Mouse (Mus musculus) limb, embryonic 13.5 days (tissue): ENCODE results near the gene Twf2. TPM values are rescaled to one million over a fixed set of nuclear protein-coding genes. Genes with fewer than 3 reads are reported as not detected.

Source experiments
- ATAC-seq: fragments of 200-750 bp; cut with Nextera tagmentation; 2 replicates; pipeline ENCODE4 v1.8.0; 2017; ENCODE audit warnings: low read depth, moderate number of reproducible peaks, moderate TSS enrichment; ENCODE audit not compliant: low FRiP score
- H3K27ac ChIP-seq: fragments of 300-500 bp; sonication (generic); 2 replicates; pipeline ENCODE4 v1.5.1; 2015; ENCODE audit warnings: inconsistent platforms, mild to moderate bottlenecking, moderate library complexity
- H3K27me3 ChIP-seq: fragments of 300-500 bp; sonication (generic); 2 replicates; pipeline ENCODE4 v1.6.1; 2015; ENCODE audit warnings: mild to moderate bottlenecking, inconsistent platforms
- H3K36me3 ChIP-seq: fragments of 300-500 bp; sonication (generic); 2 replicates; pipeline ENCODE4 v1.6.1; 2015; ENCODE audit warnings: inconsistent platforms, mild to moderate bottlenecking, moderate library complexity
- H3K4me1 ChIP-seq: fragments of 300-500 bp; sonication (generic); 2 replicates; pipeline ENCODE4 v1.6.1; 2015; ENCODE audit warnings: inconsistent platforms
- H3K4me2 ChIP-seq: fragments of 300-500 bp; sonication (generic); replicated peaks from 2 replicates; pipeline ENCODE4 v1.6.1; 2015; ENCODE audit warnings: inconsistent platforms, mild to moderate bottlenecking, moderate library complexity
- H3K4me3 ChIP-seq: fragments of 300-500 bp; sonication (generic); 2 replicates; pipeline ENCODE4 v1.5.1; 2015; ENCODE audit warnings: moderate library complexity, mild to moderate bottlenecking, inconsistent platforms
- H3K9ac ChIP-seq: fragments of 300-500 bp; sonication (generic); 2 replicates; pipeline ENCODE4 v1.6.1; 2015; ENCODE audit warnings: mild to moderate bottlenecking, inconsistent platforms
- H3K9me3 ChIP-seq: fragments of 300-500 bp; sonication (generic); 2 replicates; pipeline ENCODE4 v1.6.1; 2016; ENCODE audit warnings: inconsistent platforms
- WGBS: fragments of 180-500 bp; shearing (Covaris S2); methylation state at CpG from one replicate; pipeline ENCODE4 v1.1.7; 2015; 5-methylcytosine and 5-hydroxymethylcytosine counted together
- polyA plus RNA-seq: library from polyadenylated mRNA; unstranded; fragments of >200 nt; fragmentation: Nextera tagmentation; extraction: Ambion mirVana; gene quantifications from 2 replicates; pipeline ENCODE4 v1.2.1, GENCODE M21; 2015

Gene Twf2
- polyA plus RNA-seq, 1 experiment from 2014 or later = 59.1 TPM

DNA sequence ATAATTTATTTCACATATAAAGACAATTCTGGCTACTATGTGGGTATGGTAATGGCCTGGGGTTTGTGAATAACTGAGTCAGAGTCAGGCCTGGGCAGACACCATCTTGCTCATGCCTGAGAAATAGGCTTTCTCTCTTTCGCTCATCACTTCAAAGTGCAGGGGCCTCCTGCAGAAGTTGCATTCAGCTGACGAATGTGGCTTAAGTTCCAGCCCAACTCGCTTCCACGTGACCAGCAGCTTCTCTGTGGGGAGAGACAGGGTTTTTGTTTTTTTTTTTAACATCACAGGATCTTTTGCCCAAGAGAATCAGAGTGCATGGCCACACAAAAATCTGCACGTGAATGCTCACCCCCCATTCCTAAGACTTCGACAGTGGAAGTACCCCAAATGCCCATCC is 31.0 kb downstream of the Twf2 start:
- Histone ChIP-seq H3K9me3 (no peaks in the 10 kb centered on the region), H3K27me3 (no peaks in the 10 kb centered on the region), H3K36me3 (peaks cover 71% of the 10 kb centered on the region), H3K4me1 (no peaks in the 10 kb centered on the region), H3K4me3 (no peak overlapping the region), H3K9ac (no peak overlapping the region), H3K27ac (no peak overlapping the region), H3K4me2 (no peak overlapping the region)
- ATAC-seq = no peak
- 76% methylated on average over 6 of the region's 6 CpGs for WGBS

DNA sequence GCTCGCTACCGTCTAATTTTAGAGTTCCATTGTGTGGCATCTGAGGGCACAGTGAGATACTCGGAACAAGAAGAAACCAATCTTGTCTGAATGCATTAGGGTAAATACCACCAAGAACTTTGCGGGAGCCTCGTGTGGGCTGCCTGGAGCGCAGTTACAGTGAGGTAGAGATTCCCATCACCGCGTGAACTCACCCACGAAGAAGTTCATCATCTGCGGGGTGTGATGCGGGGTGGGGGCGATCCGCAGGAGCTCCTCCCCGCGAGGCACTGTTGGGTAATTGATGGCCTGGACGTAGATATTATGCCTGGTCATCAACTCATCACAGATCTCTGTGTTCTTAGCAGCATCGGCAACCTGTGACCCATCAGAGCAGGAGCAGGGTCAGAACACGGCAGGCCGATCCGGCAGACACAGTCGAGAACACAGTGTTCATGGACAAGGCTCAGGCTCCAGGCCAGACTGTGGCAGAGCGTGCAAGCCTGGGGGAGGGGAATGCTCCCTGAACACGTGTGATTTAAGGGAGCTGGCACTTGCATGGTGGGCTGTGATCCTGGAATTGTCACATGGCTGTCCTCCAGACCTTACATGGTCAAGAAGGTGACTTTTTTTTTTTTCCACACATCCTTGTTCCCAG is 32.4 kb downstream of the Twf2 start:
- Histone ChIP-seq H3K27me3 (no peaks in the 10 kb centered on the region), H3K4me3 (no peak overlapping the region), H3K9me3 (no peaks in the 10 kb centered on the region), H3K9ac (no peak overlapping the region), H3K36me3 (peaks cover 85% of the 10 kb centered on the region), H3K4me1 (no peaks in the 10 kb centered on the region), H3K4me2 (no peak overlapping the region), H3K27ac (no peak overlapping the region)
- ATAC-seq = no peak
- WGBS = 90% methylated on average over 23 of the region's 23 CpGs

DNA sequence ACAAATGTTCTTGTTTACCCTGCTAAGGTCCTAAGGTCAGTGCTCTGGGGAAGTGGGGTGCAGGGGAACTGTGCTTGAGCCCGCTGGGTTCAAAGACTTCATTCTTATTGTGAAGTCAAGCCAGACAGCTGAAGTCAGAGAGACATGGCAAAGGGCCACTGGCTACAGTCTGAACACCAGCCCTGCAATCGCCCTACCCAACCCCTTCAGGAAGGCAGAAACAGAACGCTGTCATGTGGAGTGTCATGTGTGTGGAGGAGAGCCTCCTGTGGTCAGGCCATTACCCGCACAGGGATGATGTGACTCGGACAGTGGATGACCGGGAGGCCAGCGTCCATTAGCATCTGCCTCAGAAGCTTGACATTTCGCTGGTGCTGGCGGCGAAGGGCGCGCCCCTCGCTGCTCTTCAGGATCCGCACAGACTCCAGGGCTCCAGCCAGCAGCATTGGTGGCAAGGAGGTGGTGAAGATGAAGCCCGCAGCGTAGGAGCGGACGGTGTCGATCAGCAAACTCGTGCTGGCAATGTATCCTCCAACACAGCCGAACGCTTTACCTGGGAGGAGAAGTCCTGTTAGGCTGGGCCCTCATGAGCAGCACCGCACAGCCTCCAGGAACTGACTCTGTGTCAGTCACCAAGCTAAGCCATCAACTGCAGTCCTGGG is 33.4 kb downstream of the Twf2 start:
- Histone ChIP-seq H3K27ac (no peak overlapping the region), H3K4me1 (no peaks in the 10 kb centered on the region), H3K9me3 (no peaks in the 10 kb centered on the region), H3K4me3 (no peak overlapping the region), H3K4me2 (no peak overlapping the region), H3K9ac (no peak overlapping the region), H3K27me3 (no peaks in the 10 kb centered on the region), H3K36me3 (peaks cover 94% of the 10 kb centered on the region)
- no peak for ATAC-seq
- WGBS = 93% methylated on average over 23 of the region's 23 CpGs

GRCm38 (mm10) chr9:106236818-106237211 is 33.9 kb downstream of the Twf2 start:
- no peaks in the 10 kb centered on the region for H3K9me3 ChIP-seq
- no peaks in the 10 kb centered on the region for H3K4me1 ChIP-seq
- no peak overlapping the region for H3K4me2 ChIP-seq
- ATAC-seq = no peak
- H3K27me3 ChIP-seq = no peaks in the 10 kb centered on the region
- H3K4me3 ChIP-seq = no peak overlapping the region
- 92% methylated on average over 3 of the region's 3 CpGs for WGBS
- H3K9ac ChIP-seq = no peak overlapping the region
- no peak overlapping the region for H3K27ac ChIP-seq
- H3K36me3 ChIP-seq = peaks cover 100% of the 10 kb centered on the region

- Histone ChIP-seq H3K9me3 (no peaks in the 10 kb centered on the region), H3K9ac (no peak overlapping the region), H3K27ac (no peak overlapping the region), H3K4me1 (no peaks in the 10 kb centered on the region), H3K36me3 (peaks cover 100% of the 10 kb centered on the region), H3K4me3 (no peak overlapping the region), H3K27me3 (no peaks in the 10 kb centered on the region), H3K4me2 (no peak overlapping the region)
- 89% methylated on average over 8 of the region's 8 CpGs for WGBS
- no peak for ATAC-seq
Measured at GRCm38 (mm10) chr9:106237401-106237800, 34.5 kb downstream of the Twf2 start.

DNA sequence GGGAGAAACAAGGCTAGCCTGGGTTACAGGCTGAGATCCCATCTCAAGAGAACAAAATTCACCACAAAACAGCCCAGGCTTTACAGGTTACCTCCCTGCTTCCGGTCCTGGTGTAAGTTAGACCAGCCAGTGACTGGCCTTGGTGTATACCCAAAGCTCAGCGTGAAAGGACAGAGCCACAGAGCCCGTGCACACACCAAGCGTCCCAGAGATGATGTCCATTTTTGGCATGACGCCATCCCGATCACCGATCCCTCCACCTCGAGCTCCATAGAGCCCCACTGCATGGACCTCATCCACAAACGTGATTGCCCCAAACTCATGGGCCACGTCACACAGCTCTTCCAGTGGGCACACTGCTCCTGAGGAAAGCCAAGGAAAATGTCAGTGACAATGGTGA is 35.0 kb downstream of the Twf2 start:
- Histone ChIP-seq H3K9me3 (no peaks in the 10 kb centered on the region), H3K4me1 (no peaks in the 10 kb centered on the region), H3K36me3 (peaks cover 100% of the 10 kb centered on the region), H3K27me3 (no peaks in the 10 kb centered on the region), H3K9ac (no peak overlapping the region), H3K4me3 (no peak overlapping the region), H3K4me2 (no peak overlapping the region), H3K27ac (no peak overlapping the region)
- no peak for ATAC-seq
- WGBS = 96% methylated on average over 10 of the region's 10 CpGs

- ATAC-seq = no peak
- Histone ChIP-seq H3K36me3 (peaks cover 71% of the 10 kb centered on the region), H3K9me3 (no peaks in the 10 kb centered on the region), H3K27ac (no peak overlapping the region), H3K27me3 (no peaks in the 10 kb centered on the region), H3K4me1 (peaks cover 15% of the 10 kb centered on the region), H3K9ac (no peak overlapping the region), H3K4me3 (no peak overlapping the region), H3K4me2 (no peak overlapping the region)
- WGBS = 86% methylated on average over 10 of the region's 10 CpGs
Measured at GRCm38 (mm10) chr9:106241541-106242164, 38.7 kb downstream of the Twf2 start.

- H3K36me3 ChIP-seq = peaks cover 58% of the 10 kb centered on the region
- H3K27me3 ChIP-seq = no peaks in the 10 kb centered on the region
- no peak overlapping the region for H3K4me3 ChIP-seq
- peaks cover 22% of the 10 kb centered on the region for H3K4me1 ChIP-seq
- H3K4me2 ChIP-seq = no peak overlapping the region
- 49% methylated on average over 19 of the region's 19 CpGs for WGBS
- H3K9ac ChIP-seq = peak overlapping the region; percentile 36; the same call in 1 of the 2 replicates
- H3K9me3 ChIP-seq = no peaks in the 10 kb centered on the region
- peak overlapping the region; percentile 23; the same call in 1 of the 2 replicates for H3K27ac ChIP-seq
- no peak for ATAC-seq
Measured at GRCm38 (mm10) chr9:106242813-106243488, 40.0 kb downstream of the Twf2 start.

GRCm38 (mm10) chr9:106249550-106249949 is 46.6 kb downstream of the Twf2 start:
- 89% methylated on average over 11 of the region's 11 CpGs for WGBS
- H3K4me3 ChIP-seq = no peak overlapping the region
- no peak overlapping the region for H3K4me2 ChIP-seq
- no peaks in the 10 kb centered on the region for H3K27me3 ChIP-seq
- H3K9ac ChIP-seq = no peak overlapping the region
- peaks cover 26% of the 10 kb centered on the region for H3K4me1 ChIP-seq
- no peaks in the 10 kb centered on the region for H3K9me3 ChIP-seq
- H3K36me3 ChIP-seq = no peaks in the 10 kb centered on the region; the same call in 1 of the 2 replicates
- no peak for ATAC-seq
- no peak overlapping the region for H3K27ac ChIP-seq

GRCm38 (mm10) chr9:106250245-106250644 is 47.3 kb downstream of the Twf2 start:
- H3K4me3 ChIP-seq = no peak overlapping the region
- no peaks in the 10 kb centered on the region for H3K9me3 ChIP-seq
- ATAC-seq = no peak
- no peak overlapping the region for H3K4me2 ChIP-seq
- peaks cover 26% of the 10 kb centered on the region for H3K4me1 ChIP-seq
- no peak overlapping the region for H3K27ac ChIP-seq
- H3K36me3 ChIP-seq = no peaks in the 10 kb centered on the region; the same call in 1 of the 2 replicates
- no peaks in the 10 kb centered on the region for H3K27me3 ChIP-seq
- 0 out of 2 replicates have a peak overlapping the region, but pooled peaks have one; percentile 13 for H3K9ac ChIP-seq
- WGBS = 53% methylated on average over 4 of the region's 4 CpGs

- Histone ChIP-seq H3K4me2 (no peak overlapping the region), H3K27me3 (no peaks in the 10 kb centered on the region), H3K4me3 (no peak overlapping the region), H3K4me1 (peaks cover 25% of the 10 kb centered on the region), H3K36me3 (no peaks in the 10 kb centered on the region), H3K27ac (no peak overlapping the region), H3K9ac (no peak overlapping the region), H3K9me3 (no peaks in the 10 kb centered on the region)
- WGBS = 76% methylated on average over 8 of the region's 8 CpGs
- ATAC-seq = no peak
Measured at GRCm38 (mm10) chr9:106251066-106251465, 48.2 kb downstream of the Twf2 start.

GRCm38 (mm10) chr9:106254001-106254400 is 51.1 kb downstream of the Twf2 start:
- Histone ChIP-seq H3K27ac (no peak overlapping the region), H3K4me2 (no peak overlapping the region), H3K9ac (no peak overlapping the region), H3K4me3 (no peak overlapping the region), H3K9me3 (no peaks in the 10 kb centered on the region), H3K4me1 (peaks cover 6% of the 10 kb centered on the region; the same call in 1 of the 2 replicates), H3K36me3 (no peaks in the 10 kb centered on the region), H3K27me3 (no peaks in the 10 kb centered on the region)
- 73% methylated on average over 1 of the region's 2 CpGs for WGBS
- ATAC-seq = no peak
